Mouse (Mus musculus): ENCODE measurements at regions not wholly inside any gene's neighbourhood (a gene's known extent, or its start where the extent isn't known, plus 50 kb on each side); places are given as distances from the start of the nearest gene placed in this dataset.

DNA sequence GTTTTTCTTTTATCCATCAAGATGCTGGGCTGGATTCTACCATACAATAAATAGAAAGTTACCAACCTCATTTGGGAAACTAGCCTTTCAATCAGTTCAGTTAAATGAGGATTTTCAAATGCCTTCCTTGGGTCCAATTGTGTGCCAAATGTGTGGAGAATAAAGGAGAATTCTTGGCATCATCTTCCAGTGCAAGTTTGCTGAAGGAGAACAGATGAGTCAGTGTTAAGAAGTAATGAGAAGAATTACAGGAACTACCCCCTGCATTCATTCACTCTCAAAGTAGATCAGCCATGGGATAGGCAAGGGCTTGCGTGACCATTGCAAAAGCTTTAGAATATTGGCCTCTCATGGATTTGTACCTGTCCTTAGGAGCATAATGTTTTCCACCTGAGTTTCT lies 193.4 kb upstream of the Man1a start:
- no peak for ATAC-seq

- ATAC-seq: no peak
Observed at GRCm38 (mm10) chr10:54269354-54269753, 192.9 kb upstream of the Man1a start.

GRCm38 (mm10) chr10:54266656-54267055 lies 190.2 kb upstream of the Man1a start:
- no peak for ATAC-seq

DNA sequence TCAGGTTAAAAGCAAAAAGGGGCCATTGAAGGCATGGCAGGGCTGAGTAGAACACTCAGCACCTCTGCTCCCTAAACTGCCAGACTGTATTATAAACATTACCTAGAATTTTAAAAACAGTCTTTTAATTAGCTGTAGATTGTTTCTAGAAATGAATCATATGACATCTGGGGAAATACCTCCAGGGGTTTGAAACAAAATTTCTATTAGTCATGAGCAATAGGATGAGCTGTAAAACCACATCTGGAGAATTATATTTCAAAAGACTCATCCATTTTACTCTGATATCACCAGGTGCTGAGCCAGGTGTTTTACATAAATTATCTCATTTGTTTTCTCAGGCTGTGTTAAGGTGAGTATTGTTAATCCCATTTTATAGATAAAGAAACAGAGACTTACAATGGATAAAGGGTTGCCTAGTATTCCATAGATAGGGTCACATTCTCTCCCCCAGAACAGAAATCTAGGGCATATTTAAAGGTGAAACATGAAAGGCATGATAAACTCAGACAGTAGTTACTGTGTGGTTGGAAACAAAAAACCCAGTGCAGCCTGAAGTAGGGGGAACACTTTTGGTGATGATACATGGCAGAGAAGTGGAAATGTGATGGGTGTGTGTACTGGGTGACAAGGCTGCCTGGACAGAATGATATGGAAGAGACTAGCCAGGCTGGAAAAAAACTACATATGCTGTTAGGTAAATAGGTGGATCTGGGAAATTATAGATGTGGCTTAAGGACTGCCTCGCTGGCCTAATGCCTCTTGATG lies 178.6 kb upstream of the Man1a start:
- ATAC-seq: peak; percentile 91

- no peak for ATAC-seq
Observed at GRCm38 (mm10) chr10:54244995-54245394, 168.6 kb upstream of the Man1a start.

GRCm38 (mm10) chr10:54202362-54202761 lies 126.0 kb upstream of the Man1a start:
- no peak for ATAC-seq

DNA sequence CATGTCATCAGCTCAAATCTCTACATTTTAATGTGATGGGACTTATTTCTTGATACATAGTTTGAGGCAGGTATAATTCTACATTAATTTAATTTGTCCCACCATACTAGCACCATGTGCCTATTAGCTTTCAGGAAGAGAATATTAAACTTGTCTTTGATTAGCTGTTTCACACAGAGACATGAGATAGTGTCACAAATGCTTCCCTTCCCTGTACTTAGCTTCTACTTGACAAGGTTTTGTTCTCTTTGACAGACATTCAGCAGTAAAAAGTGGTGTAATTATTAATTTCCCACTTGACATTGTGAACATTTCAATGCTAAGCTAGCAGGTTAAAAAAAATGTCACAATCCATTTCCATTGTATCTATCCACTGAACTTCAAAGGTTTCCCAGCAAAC lies 125.3 kb upstream of the Man1a start:
- ATAC-seq: no peak

DNA sequence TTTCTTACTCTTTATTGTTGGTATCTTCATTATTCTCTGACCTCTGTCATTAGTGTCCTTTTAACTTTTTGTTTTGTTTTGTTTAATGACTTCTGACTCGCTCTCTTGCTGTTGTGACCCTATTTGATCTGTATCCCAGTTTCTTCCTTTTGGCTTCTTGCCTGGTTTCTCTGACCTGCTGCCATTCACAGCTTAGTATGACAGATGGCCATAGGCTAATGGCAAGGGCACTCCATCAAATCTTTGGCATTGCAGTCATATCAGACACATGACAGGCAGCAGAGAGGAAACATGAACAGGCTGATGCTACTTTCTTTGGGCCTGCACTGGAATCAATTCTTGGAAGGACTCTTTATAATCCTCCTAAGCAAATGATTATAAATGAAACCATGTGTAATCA lies 106.3 kb upstream of the Man1a start:
- ATAC-seq: no peak

DNA sequence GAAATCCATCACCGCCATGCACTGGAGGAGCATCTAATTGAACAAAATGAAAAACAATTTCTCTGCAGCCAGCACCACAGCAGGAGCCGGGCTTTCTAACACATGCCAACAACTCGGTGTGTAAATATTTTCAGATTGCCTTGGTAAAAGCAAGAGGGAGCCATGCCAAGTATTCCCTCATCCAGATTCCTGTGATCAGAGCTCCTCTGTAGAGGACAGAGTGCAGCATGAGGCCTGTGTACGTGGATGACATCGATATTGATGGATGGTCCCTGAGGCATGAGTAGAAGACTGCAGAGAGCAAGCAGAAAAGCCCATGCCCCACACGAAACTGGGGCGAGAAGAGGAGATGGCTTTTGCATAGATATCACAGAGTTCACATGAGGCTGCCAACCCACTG lies 92.9 kb upstream of the Man1a start:
- no peak for ATAC-seq

GRCm38 (mm10) chr10:54161091-54161742 lies 84.8 kb upstream of the Man1a start:
- ATAC-seq: no peak

- ATAC-seq: no peak
Observed at GRCm38 (mm10) chr10:54153928-54154327, 77.5 kb upstream of the Man1a start.

DNA sequence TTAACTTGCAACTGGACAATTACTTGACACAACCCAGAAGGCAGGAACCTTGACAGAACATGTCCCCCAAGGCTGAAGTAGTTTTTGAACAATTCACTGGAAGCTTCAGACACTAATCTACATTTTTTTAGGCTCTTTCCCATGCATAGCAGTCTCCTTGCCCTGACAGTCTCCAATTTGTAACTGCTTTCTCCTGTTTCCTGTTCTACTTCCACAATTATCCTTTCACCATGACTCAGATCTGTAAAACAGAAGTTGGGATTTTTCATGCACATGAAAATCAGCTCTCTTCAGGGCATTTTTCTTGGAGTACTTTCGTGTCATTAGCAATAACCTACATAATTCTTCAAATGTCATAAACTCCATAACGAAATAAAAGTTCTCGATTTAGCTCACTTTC lies 56.2 kb upstream of the Man1a start:
- ATAC-seq: no peak

All from activated CD4-positive, CD25-positive, alpha-beta regulatory T cell, adult 4 months (primary cell).